Mouse (Mus musculus) gastrocnemius, adult 2 months (tissue): ENCODE measurements at regions not wholly inside any gene's neighbourhood (a gene's known extent, or its start where the extent isn't known, plus 50 kb on each side); places are given as distances from the start of the nearest gene placed in this dataset.
"Not testable (repeated sequence)": the region's sequence is repeated elsewhere in the genome, so short reads cannot be mapped to it uniquely, and the experiment has no call there.

Source experiments
- DNase-seq: peaks from one replicate; pipeline ENCODE4 v3.0.0; 2022
- H3K27ac ChIP-seq: fragments of 200-600 bp; 2 replicates; pipeline ENCODE4 v1.8.1; 2022; ENCODE audit warnings: mild to moderate bottlenecking
- H3K4me3 ChIP-seq: fragments of 200-600 bp; 2 replicates; pipeline ENCODE4 v1.8.1; 2022; ENCODE audit warnings: mild to moderate bottlenecking, moderate library complexity
- CTCF ChIP-seq: fragments of 200-600 bp; IDR thresholded peaks from 2 replicates; pipeline ENCODE4 v1.8.1; 2022; ENCODE audit warnings: antibody characterized with exemption, mild to moderate bottlenecking, moderate library complexity
- intact Hi-C: fragments of 180-260 bp; cut with DNase I; formaldehyde crosslinking; loops from one replicate; pipeline ENCODE4 v1.15.1; 2025

DNA sequence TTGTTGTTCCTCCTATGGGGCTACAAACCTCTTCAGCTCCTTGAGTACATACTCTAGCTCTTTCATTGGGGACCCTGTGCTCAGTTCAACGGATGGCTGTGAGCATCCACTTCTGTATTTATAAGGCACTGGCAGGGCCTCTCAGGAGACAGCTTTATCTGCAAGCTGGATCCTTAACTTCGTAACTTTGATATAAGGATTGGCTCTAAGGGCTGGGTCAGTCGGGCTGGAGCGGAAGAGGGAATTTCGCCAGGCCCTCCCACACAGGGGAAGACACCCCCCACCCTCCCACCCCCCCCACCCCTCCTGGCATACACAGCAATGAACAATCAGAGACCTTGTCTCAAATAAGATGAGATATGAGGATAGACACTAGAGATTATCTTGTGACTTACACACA lies 304.3 kb upstream of the Chordc1 start:
- no peak for TF ChIP-seq CTCF
- DNase-seq, result peak; percentile 20
- H3K4me3 ChIP-seq, result no peak overlapping the region
- intact Hi-C loops, result no loop called here
- no peak overlapping the region for H3K27ac ChIP-seq

GRCm38 (mm10) chr9:18002557-18002956 lies 289.4 kb upstream of the Chordc1 start:
- intact Hi-C loops, result no loop called here
- DNase-seq, result no peak
- no peak overlapping the region for H3K27ac ChIP-seq
- no peak overlapping the region for H3K4me3 ChIP-seq
- no peak for TF ChIP-seq CTCF

DNA sequence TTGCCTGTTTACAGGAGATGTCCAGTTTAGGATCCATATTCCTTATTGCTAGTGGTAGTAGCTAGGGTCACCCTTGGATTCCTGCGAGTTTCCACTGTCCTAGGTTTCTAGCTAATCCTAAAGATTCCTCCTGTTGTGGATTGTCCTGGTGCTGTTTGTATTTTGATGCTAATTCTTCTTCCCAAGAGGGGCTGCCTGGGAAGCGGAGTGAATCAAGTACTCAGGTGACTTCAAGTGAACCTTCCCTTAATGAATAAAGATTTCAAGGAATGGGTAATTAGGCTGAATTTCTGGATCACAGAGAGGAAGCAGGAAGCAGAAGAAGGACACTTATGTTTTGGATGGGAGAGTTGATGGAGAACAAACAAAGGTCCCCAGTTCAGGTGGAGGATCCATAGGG lies 250.6 kb upstream of the Chordc1 start:
- DNase-seq, result no peak
- TF ChIP-seq CTCF, result no peak
- intact Hi-C loops, result no loop called here
- H3K4me3 ChIP-seq, result no peak overlapping the region
- H3K27ac ChIP-seq, result no peak overlapping the region

DNA sequence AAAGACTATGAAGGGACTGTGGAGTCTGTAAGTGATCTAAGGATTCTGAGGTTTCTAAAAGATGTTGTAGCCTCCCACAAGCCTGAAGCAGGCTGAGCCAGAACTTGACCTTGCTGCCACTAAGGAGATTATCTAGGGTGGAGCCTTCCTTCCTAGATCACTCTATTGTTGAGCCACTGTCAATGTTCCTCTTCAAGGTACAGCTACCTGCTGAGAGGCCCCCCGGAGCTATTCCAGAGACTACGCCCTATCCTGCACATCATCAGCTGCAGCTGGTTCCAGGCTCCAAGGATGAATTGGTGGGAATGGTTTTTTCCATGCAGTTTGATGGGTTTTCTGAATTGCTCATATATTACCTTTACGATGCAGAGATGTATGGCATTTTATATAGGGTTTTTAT lies 249.3 kb upstream of the Chordc1 start:
- H3K4me3 ChIP-seq, H3K27ac ChIP-seq, intact Hi-C loops, DNase-seq: not testable (repeated sequence)

GRCm38 (mm10) chr9:18076942-18077341 lies 215.0 kb upstream of the Chordc1 start:
- intact Hi-C loops, result no loop called here
- DNase-seq, result no peak
- TF ChIP-seq CTCF, result no peak
- no peak overlapping the region for H3K4me3 ChIP-seq
- H3K27ac ChIP-seq, result no peak overlapping the region

DNA sequence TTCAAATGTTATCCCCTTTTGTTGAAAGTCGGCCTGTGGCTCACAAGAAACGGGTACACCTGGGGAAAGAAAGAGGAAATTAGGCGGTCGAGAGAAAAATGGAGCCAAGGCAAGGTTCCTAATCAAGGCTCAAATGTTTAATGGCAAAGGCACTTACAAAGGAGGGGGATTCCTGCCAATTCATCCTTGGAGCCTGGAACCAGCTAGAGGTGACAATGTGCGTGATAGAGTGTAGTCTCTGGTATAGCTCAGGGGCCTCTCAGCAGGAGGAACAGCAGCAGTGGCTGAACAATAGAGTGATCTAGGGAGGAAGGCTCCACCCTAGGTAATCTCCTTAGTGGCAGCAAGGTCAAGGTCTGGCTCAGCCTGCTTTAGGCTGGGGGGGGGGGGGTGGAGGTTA lies 213.5 kb upstream of the Chordc1 start:
- DNase-seq, intact Hi-C loops, H3K27ac ChIP-seq, H3K4me3 ChIP-seq: not testable (repeated sequence)

DNA sequence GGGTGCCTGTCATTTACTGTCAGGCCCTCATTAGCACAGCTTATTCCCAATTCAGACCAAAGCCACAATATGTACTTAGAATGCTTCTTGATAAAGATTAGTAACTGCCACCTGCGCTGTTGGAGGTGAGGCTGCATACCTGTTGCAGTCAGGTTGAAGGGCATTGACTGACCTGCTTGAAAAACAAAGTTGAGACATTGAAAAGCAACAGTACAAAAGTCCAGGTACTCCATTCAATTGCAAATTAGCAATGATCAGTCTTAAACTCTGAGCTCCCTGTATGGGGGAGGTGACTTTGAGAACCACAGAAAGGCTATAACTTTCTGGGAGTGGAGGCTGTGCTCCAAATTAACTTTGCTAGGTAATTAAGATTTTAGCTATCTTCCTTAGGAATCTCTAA lies 212.8 kb upstream of the Chordc1 start:
- DNase-seq, intact Hi-C loops, H3K27ac ChIP-seq, H3K4me3 ChIP-seq: not testable (repeated sequence)
